Mouse (Mus musculus) lung, adult 2 months (tissue): ENCODE results near the gene Cct6b.

ENCODE experiments used
- CTCF ChIP-seq: fragments of 200-500 bp; IDR thresholded peaks from 2 replicates; pipeline ENCODE4 v1.5.1; 2011; ENCODE audit warnings: mild to moderate bottlenecking, low read length, control low read depth; ENCODE audit not compliant: insufficient read depth
- POLR2A ChIP-seq: fragments of 200-500 bp; IDR thresholded peaks from 2 replicates; pipeline ENCODE4 v1.6.1; 2011; ENCODE audit warnings: low read depth, mild to moderate bottlenecking, control low read depth, low read length, borderline replicate concordance; ENCODE audit errors: extremely low read depth

DNA sequence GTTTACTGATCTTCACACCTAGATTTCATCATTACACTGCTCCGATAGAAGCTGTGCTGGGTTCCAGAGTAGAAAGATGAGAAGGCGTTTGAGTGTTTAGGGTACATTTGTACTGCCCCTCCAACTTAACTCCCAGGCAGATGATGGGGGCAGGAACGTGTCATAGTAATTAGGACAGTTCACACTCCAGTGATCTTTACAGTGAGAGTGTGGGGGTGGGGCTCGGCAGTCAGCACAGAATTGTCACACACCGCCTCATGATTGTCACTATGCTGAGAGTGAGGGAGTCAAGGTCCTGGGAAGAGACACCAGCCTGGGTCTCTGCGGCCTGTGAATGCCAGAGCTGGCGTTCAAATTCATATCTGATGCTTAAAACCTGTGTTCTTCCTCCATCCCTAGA is 68.2 kb downstream of the Cct6b start:
- no peak for TF ChIP-seq CTCF
- no peak for TF ChIP-seq POLR2A
